ENCODE assay signal across 8 mouse cellular contexts in the genomic region with DNA sequence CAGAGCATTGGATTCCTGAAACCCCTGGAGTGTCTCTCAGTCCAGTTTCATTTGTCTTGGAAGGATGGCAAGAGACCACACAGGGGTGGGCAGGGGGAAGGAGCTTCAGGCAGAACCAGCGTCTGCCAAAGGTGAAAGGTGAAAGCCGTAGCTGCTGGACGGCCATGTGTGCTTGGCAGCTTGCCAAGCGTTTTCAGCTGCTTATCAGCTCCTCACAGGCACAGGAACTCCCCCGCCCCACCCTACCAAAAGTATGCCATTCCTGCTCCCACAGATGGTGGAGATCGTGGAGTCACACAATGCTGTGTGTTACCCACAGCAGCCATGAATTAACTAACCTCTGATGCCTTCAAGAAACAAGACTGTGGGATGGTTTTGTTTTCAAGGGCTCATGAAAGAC.
DNase-seq lines count a peak whose midpoint lies in the region; ATAC-seq lines count a peak whose summit lies in the region.

No protein-coding gene starts in this region.

- H3K9me3 ChIP-seq in kidney, embryonic 14.5 days (ENCODE audit: control insufficient read depth, low read length), result no peaks in the 10 kb centered on the region

- H3K9ac ChIP-seq in kidney, embryonic 14.5 days (ENCODE audit: low read depth, low read length), result no peak overlapping the region

- 16% methylated on average over 6 of the region's 6 CpGs for WGBS in kidney, embryonic 14.5 days

- no peak overlapping the region for H3K4me3 ChIP-seq in kidney, embryonic 14.5 days (ENCODE audit: low read length)

- H3K4me2 ChIP-seq in kidney, embryonic 14.5 days (replicated peaks; ENCODE audit: low read depth, low read length), result no peak overlapping the region

- no peak; the same call in 1 of the 2 replicates for ATAC-seq in kidney, embryonic 14.5 days (ENCODE audit: low FRiP score, low TSS enrichment)
- peak; percentile 25 to 56; a peak in 2 of 4 replicates for ATAC-seq in hematopoietic stem cell, adult 5-6 weeks (replicated peaks in 1 of 2; ENCODE audit: insufficient read depth in 1 of 2, low FRiP score in 2 of 2, low TSS enrichment in 1 of 2, low read depth in 1 of 2, poor library complexity in 2 of 2, severe bottlenecking in 2 of 2)
- ATAC-seq in granulocyte monocyte progenitor cell, adult 5-6 weeks (replicated peaks; ENCODE audit: poor library complexity, severe bottlenecking), result no peak

- no peaks in the 10 kb centered on the region for H3K27me3 ChIP-seq in kidney, embryonic 14.5 days (ENCODE audit: control insufficient read depth, insufficient read depth, low read length)

- DNase-seq in kidney, adult 11 months, result no peak
- DNase-seq in embryo, embryonic 10.5 days (ENCODE audit: low spot score), result peak; percentile 31
- peak; percentile 45 for DNase-seq in lung, postnatal 36 days
- no peak for DNase-seq in cerebellum, adult 11 months
- no peak for DNase-seq in cerebellum, adult 11-12 months

- peaks cover 15% of the 10 kb centered on the region for H3K4me1 ChIP-seq in kidney, embryonic 14.5 days (ENCODE audit: control insufficient read depth, insufficient read depth, low read length)

- H3K36me3 ChIP-seq in kidney, embryonic 14.5 days (ENCODE audit: control insufficient read depth, insufficient read depth, low read length), result no peaks in the 10 kb centered on the region

- H3K27ac ChIP-seq in kidney, embryonic 14.5 days (ENCODE audit: low read depth, low read length), result peak overlapping the region; percentile 6; the same call in 1 of the 2 replicates

Comparison
In these comparisons a context has a peak if more than half of its experiments do, and no peak if none do; other contexts are left out.
1. ATAC-seq: peak in hematopoietic stem cell, adult 5-6 weeks (2 of 2); none in kidney, embryonic 14.5 days (single experiment) and granulocyte monocyte progenitor cell, adult 5-6 weeks (single experiment).
2. DNase-seq: peak in embryo, embryonic 10.5 days (single experiment) and lung, postnatal 36 days (single experiment); none in kidney, adult 11 months (single experiment), cerebellum, adult 11 months (single experiment) and cerebellum, adult 11-12 months (single experiment).